Mouse (Mus musculus) intestine, embryonic 14.5 days (tissue): Measurements from ENCODE around the gene Fgfr2. TPM values are rescaled to one million over a fixed set of nuclear protein-coding genes. Genes with fewer than 3 reads are reported as not detected.

Experiments used
- ATAC-seq: fragments of 200-750 bp; cut with Nextera tagmentation; replicated peaks from 2 replicates; pipeline ENCODE4 v1.8.0; 2017; ENCODE audit warnings: low read depth, moderate number of reproducible peaks, moderate TSS enrichment, moderate library complexity; ENCODE audit not compliant: low FRiP score, low TSS enrichment
- DNase-seq: peaks from one replicate; pipeline ENCODE4 v3.0.0-alpha.2; 2018; ENCODE audit warnings: low spot score
- H3K27ac ChIP-seq: fragments of 300-500 bp; sonication (generic); 2 replicates; pipeline ENCODE4 v1.5.1; 2014; ENCODE audit warnings: low read depth, mild to moderate bottlenecking, control low read depth
- H3K27me3 ChIP-seq: fragments of 300-500 bp; sonication (generic); replicated peaks from 2 replicates; pipeline ENCODE4 v1.6.1; 2014; ENCODE audit warnings: low read length, control low read depth; ENCODE audit not compliant: control insufficient read depth, insufficient read depth
- H3K36me3 ChIP-seq: fragments of 300-500 bp; sonication (generic); 2 replicates; pipeline ENCODE4 v1.6.1; 2014; ENCODE audit warnings: low read length, control low read depth; ENCODE audit not compliant: control insufficient read depth, insufficient read depth
- H3K4me1 ChIP-seq: fragments of 300-500 bp; sonication (generic); replicated peaks from 2 replicates; pipeline ENCODE4 v1.6.1; 2014; ENCODE audit warnings: low read length, control low read depth, mixed read lengths; ENCODE audit not compliant: control insufficient read depth, insufficient read depth
- H3K4me2 ChIP-seq: fragments of 300-500 bp; sonication (generic); 2 replicates; pipeline ENCODE4 v1.6.1; 2014; ENCODE audit warnings: low read length
- H3K4me3 ChIP-seq: fragments of 300-500 bp; sonication (generic); 2 replicates; pipeline ENCODE4 v1.5.1; 2014; ENCODE audit warnings: low read depth, low read length, control low read depth, mixed read lengths
- H3K9ac ChIP-seq: fragments of 300-500 bp; sonication (generic); 2 replicates; pipeline ENCODE4 v1.6.1; 2014; ENCODE audit warnings: mild to moderate bottlenecking, low read length
- H3K9me3 ChIP-seq: fragments of 300-500 bp; sonication (generic); 2 replicates; pipeline ENCODE4 v1.6.1; 2016; ENCODE audit warnings: low read length, control low read depth; ENCODE audit not compliant: control insufficient read depth
- WGBS: fragments of 180-500 bp; shearing (Covaris S2); extraction: QIAGEN DNeasy Blood & Tissue Kit; methylation state at CpG from one replicate; pipeline ENCODE4 v1.1.7; 2014; 5-methylcytosine and 5-hydroxymethylcytosine counted together
- polyA plus RNA-seq: library from polyadenylated mRNA; unstranded; fragments of >200 nt; fragmentation: Nextera tagmentation; extraction: Ambion mirVana; gene quantifications from 2 replicates; pipeline ENCODE4 v1.2.1, GENCODE M21; 2014

The Fgfr2 gene
- polyA plus RNA-seq, 1 experiment from 2014 or later: 105 TPM

DNA sequence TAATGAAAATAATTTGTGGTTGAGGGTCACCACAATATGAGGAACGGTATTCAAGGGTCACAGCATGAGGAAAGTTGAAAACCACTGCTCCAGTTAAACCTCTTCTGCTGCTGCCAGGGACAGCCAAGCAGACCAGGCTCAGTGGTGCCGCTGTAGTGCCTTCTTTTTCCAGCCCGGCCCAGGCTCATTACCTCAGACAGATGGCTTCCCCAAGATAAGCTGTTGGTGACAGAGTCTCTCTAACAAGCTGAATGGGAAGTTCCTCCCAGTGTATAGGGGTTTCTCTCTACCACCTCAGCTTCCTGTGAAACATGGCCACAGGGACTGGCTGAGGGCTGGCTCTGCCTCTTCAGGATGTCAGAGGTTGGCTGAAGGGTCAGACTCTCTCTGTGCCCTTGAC, 1152.9 kb downstream of the Fgfr2 start:
- Histone ChIP-seq H3K9ac (no peak overlapping the region), H3K4me1 (no peaks in the 10 kb centered on the region), H3K9me3 (no peaks in the 10 kb centered on the region), H3K4me2 (no peak overlapping the region), H3K27ac (no peak overlapping the region), H3K4me3 (no peak overlapping the region), H3K36me3 (no peaks in the 10 kb centered on the region), H3K27me3 (peaks cover 39% of the 10 kb centered on the region)
- ATAC-seq (no peak), DNase-seq (no peak)
- 43% methylated on average over 3 of the region's 3 CpGs for WGBS

- 7% methylated on average over 54 of the region's 57 CpGs for WGBS
These were observed 1156.1 kb downstream of the Fgfr2 start for GRCm38 (mm10) chr7:131966916-131967494.

DNA sequence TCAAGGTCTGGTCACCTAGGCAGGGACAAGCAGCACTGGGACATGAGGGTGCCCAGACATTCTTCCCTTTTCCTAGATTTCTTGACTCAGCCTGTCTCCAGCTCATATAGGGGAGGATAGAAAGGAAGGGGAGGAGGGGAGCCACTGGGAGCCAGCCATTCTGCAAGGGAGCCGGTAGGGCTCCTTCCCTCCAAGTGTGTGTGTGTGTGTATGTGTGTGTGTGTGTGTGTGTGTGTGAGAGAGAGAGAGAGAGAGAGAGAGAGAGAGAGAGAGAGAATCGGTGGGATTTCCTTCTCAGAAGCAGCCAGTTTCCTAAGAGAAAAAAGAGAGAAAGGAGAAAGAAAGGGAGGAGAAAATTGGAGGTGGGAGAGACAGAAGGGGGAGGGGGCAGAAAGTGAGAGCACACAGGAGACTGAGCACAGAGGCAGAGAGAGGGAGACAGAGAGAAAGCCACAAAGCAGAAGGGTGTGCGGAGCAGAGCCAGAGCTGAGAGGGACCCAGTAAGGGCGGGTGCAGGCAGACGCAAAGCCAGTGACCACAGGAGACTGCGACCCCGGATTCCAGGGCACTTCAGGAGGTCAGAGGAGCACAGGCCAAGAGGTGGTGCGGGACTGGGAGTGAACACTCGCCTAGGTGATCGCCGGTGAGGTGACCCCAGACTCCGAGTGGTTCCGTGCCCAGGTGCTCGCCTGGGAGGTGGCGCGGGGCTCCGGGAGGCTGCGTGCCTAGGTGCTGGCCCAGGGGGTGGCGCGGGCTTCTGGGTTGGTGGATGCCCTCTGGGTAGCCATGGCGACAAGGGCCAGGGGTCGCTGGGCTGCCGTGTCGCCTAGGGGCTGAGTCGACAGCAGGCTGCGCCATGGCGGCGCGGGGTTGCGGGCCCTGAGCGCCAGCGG, 1156.9 kb downstream of the Fgfr2 start, which contains the start of gene Gpr26:
Gene Gpr26 (plus strand): TSS at position 438 of the 893 bp plus-strand sequence.
- Histone ChIP-seq H3K27ac (no peak within 1 kb of the TSS), H3K4me1 (no peaks in the 10 kb centered on the region), H3K27me3 (peaks cover 51% of the 10 kb centered on the region), H3K36me3 (no peaks in the 10 kb centered on the region), H3K9ac (no peak within 1 kb of the TSS), H3K4me3 (peak within 1 kb of the TSS; percentile 9), H3K9me3 (no peaks in the 10 kb centered on the region), H3K4me2 (peak within 1 kb of the TSS; percentile 15)
- no peak for DNase-seq
- no peak for ATAC-seq
- 3% methylated on average over 32 of the region's 32 CpGs for WGBS

More at GRCm38 (mm10) chr7:131966916-131967494, 1156.1 kb downstream of the Fgfr2 start:
- no peak for ATAC-seq
- H3K4me3 ChIP-seq: peak overlapping the region; percentile 9
- no peaks in the 10 kb centered on the region for H3K9me3 ChIP-seq
- no peak overlapping the region for H3K9ac ChIP-seq
- H3K27me3 ChIP-seq: peaks cover 51% of the 10 kb centered on the region
- no peaks in the 10 kb centered on the region for H3K36me3 ChIP-seq
- peak; percentile 57 for DNase-seq
- H3K4me2 ChIP-seq: peak overlapping the region; percentile 15
- no peak overlapping the region for H3K27ac ChIP-seq
- no peaks in the 10 kb centered on the region for H3K4me1 ChIP-seq

GRCm38 (mm10) chr7:131960551-131960950, 1162.6 kb downstream of the Fgfr2 start:
- no peak overlapping the region for H3K9ac ChIP-seq
- DNase-seq (peak; percentile 88), ATAC-seq (no peak)
- H3K27ac ChIP-seq: no peak overlapping the region
- WGBS: 24% methylated on average over 6 of the region's 6 CpGs
- no peak overlapping the region for H3K4me3 ChIP-seq
- no peaks in the 10 kb centered on the region for H3K9me3 ChIP-seq
- no peak overlapping the region for H3K4me2 ChIP-seq
- H3K36me3 ChIP-seq: no peaks in the 10 kb centered on the region
- no peaks in the 10 kb centered on the region for H3K4me1 ChIP-seq
- peaks cover 15% of the 10 kb centered on the region for H3K27me3 ChIP-seq

DNA sequence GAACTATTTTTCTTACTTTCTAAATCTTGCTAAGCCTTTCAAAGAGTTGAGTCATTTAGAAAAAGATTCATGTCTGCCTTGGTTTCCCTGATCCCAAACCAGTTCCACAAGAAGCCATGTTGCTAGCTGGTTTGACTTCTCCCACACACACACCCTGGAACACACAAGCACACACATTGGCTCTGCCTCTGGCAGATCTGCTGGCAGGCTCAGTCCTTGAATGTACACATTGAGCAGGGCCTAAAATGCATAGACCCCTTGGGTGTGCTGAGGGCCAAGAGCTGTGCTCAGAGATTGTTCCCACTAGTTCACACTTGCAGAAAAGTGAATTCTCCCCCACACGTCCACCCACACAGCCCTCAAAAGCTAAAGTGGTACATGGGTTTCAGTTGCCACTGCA, 1164.4 kb downstream of the Fgfr2 start:
- Histone ChIP-seq H3K36me3 (no peaks in the 10 kb centered on the region), H3K4me1 (no peaks in the 10 kb centered on the region), H3K27me3 (no peaks in the 10 kb centered on the region), H3K9ac (no peak overlapping the region), H3K27ac (no peak overlapping the region), H3K9me3 (no peaks in the 10 kb centered on the region), H3K4me3 (no peak overlapping the region), H3K4me2 (no peak overlapping the region)
- ATAC-seq: no peak
- WGBS: 65% methylated on average over 1 of the region's 1 CpGs
- no peak for DNase-seq

DNA sequence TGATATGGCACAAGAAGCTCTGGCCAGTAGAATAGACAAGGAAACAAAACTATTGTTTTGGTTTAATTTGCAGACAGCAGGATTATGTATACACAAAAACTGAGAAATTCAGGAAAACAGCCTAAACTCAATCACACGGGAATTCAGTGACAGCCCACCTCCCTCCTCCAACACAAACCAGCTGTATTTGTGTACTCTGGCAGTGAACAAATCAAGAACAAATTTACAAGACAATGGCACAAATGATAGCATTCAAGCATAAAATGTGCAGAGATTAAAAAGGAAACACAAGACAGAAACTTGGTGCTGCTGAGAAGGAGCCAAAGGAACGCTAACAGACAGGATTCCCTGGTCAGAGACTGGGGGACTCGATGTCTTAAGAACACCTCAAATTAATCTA, 1169.7 kb downstream of the Fgfr2 start:
- DNase-seq (no peak), ATAC-seq (no peak)
- no peak overlapping the region for H3K9ac ChIP-seq
- H3K27ac ChIP-seq: no peak overlapping the region
- no peaks in the 10 kb centered on the region for H3K27me3 ChIP-seq
- no peaks in the 10 kb centered on the region for H3K9me3 ChIP-seq
- no peaks in the 10 kb centered on the region for H3K36me3 ChIP-seq
- no peak overlapping the region for H3K4me3 ChIP-seq
- H3K4me1 ChIP-seq: no peaks in the 10 kb centered on the region
- WGBS: 72% methylated on average over 3 of the region's 3 CpGs
- H3K4me2 ChIP-seq: no peak overlapping the region

DNA sequence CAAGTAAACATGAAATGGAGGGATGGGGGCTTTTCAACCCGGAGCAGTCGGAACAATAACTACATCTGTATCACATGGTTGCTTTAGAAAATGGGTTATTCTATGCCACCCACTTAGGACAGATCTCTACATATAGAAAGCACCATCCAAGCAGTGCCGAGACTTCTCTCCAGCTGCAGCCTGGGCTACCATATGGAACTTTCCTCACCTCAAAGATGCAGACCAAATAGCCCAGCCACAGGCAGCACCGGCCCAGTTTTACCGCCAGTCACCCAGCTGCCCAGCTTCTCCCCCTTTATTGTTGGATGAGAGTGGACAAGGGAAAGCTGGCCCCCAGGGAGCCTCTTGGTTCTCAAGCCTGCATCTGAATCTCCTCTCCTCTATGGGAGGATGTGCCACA, 1172.0 kb downstream of the Fgfr2 start:
- Histone ChIP-seq H3K4me1 (no peaks in the 10 kb centered on the region), H3K9ac (no peak overlapping the region), H3K27ac (no peak overlapping the region), H3K4me3 (no peak overlapping the region), H3K36me3 (no peaks in the 10 kb centered on the region), H3K27me3 (no peaks in the 10 kb centered on the region), H3K4me2 (no peak overlapping the region), H3K9me3 (no peaks in the 10 kb centered on the region)
- no peak for DNase-seq
- WGBS: 81% methylated on average over 5 of the region's 5 CpGs
- no peak for ATAC-seq

DNA sequence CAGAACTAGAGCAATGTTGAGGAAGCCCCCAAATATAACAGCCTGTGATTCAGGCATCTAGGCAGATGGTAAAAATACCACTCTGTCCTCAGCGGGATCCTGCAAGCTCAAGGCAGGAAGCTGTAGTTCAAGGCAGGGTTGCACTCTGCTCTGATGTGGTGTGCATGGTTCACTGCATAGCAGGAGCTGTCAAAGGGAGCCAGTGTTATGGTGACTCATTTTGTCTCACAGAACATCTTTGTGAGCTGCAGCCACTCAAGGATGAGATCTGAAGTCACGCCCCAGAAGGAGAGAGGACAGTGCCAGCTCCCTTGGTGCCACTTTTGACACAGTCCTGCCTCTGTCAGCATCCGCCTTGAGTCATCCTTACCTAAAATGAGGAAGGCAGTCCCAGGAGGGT, 1185.5 kb downstream of the Fgfr2 start:
- Histone ChIP-seq H3K27ac (no peak overlapping the region), H3K4me1 (no peaks in the 10 kb centered on the region), H3K9ac (no peak overlapping the region), H3K36me3 (no peaks in the 10 kb centered on the region), H3K4me3 (no peak overlapping the region), H3K4me2 (no peak overlapping the region), H3K27me3 (no peaks in the 10 kb centered on the region), H3K9me3 (no peaks in the 10 kb centered on the region)
- DNase-seq (no peak), ATAC-seq (no peak)
- 74% methylated on average over 3 of the region's 3 CpGs for WGBS
